Mouse (Mus musculus) ES-E14 (cell line): ENCODE results near the gene Lrmp. TPM values are rescaled to one million over a fixed set of nuclear protein-coding genes. Genes with fewer than 3 reads are reported as not detected.
"Not testable (repeated sequence)": the region's sequence is repeated elsewhere in the genome, so short reads cannot be mapped to it uniquely, and the experiment has no call there.

ENCODE experiments used
- DNase-seq: peaks from one replicate; pipeline ENCODE4 v3.0.0-alpha.2; 2013; ENCODE audit warnings: low read depth, low spot score
- H3K27ac ChIP-seq: 2 replicates; pipeline ENCODE4 v1.5.1; 2012; ENCODE audit warnings: low read depth, mild to moderate bottlenecking, low read length, moderate library complexity, mixed read lengths; ENCODE audit not compliant: poor library complexity, insufficient read depth, severe bottlenecking
- H3K36me3 ChIP-seq: 2 replicates; pipeline ENCODE4 v1.6.1; 2012; ENCODE audit warnings: mild to moderate bottlenecking, low read length, moderate library complexity, mixed read lengths; ENCODE audit not compliant: control insufficient read depth, poor library complexity, insufficient read depth, severe bottlenecking
- H3K4me1 ChIP-seq, 2 experiments: fragments of 150-350 bp in 1 of 2; sonication (generic) in 1 of 2; 2 replicates each; pipeline ENCODE4 v1.6.1; 2012; ENCODE audit warnings: low read length in 2 of 2, mild to moderate bottlenecking in 1 of 2, mixed read lengths in 1 of 2; ENCODE audit not compliant: control insufficient read depth in 2 of 2, insufficient read depth in 2 of 2, poor library complexity in 1 of 2
- H3K4me3 ChIP-seq, 2 experiments: fragments of 150-350 bp in 1 of 2; sonication (generic) in 1 of 2; 2 replicates each; pipeline ENCODE4 v1.5.1; 2012; ENCODE audit warnings: low read length in 2 of 2, low read depth in 1 of 2, mild to moderate bottlenecking in 1 of 2, mixed read lengths in 1 of 2; ENCODE audit not compliant: insufficient read depth in 1 of 2, poor library complexity in 1 of 2, severe bottlenecking in 1 of 2
- H3K9ac ChIP-seq: 2 replicates; pipeline ENCODE4 v1.6.1; 2012; ENCODE audit warnings: low read depth, mild to moderate bottlenecking, low read length, mixed read lengths; ENCODE audit not compliant: poor library complexity, insufficient read depth, severe bottlenecking
- H3K9me3 ChIP-seq: fragments of 150-350 bp; sonication (generic); 2 replicates; pipeline ENCODE4 v1.6.1; 2012; ENCODE audit warnings: low read depth, mild to moderate bottlenecking, low read length; ENCODE audit not compliant: control insufficient read depth, insufficient read depth
- CHD2 ChIP-seq: IDR thresholded peaks from 2 replicates; pipeline ENCODE4 v1.6.1; 2014; ENCODE audit warnings: mild to moderate bottlenecking, low read depth, low read length, inconsistent platforms
- HCFC1 ChIP-seq: IDR thresholded peaks from 2 replicates; pipeline ENCODE4 v1.6.1; 2012; ENCODE audit warnings: low read length, inconsistent platforms, borderline replicate concordance; ENCODE audit not compliant: insufficient read depth
- MAFK ChIP-seq: IDR thresholded peaks from 2 replicates; pipeline ENCODE4 v1.6.1; 2014; ENCODE audit warnings: mild to moderate bottlenecking, low read depth, low read length, inconsistent platforms; ENCODE audit not compliant: insufficient read depth
- ZC3H11A ChIP-seq: IDR thresholded peaks from 2 replicates; pipeline ENCODE4 v1.6.1; 2012; ENCODE audit warnings: low read depth, mild to moderate bottlenecking, inconsistent platforms, low read length, borderline replicate concordance
- ZNF384 ChIP-seq: IDR thresholded peaks from 2 replicates; pipeline ENCODE4 v1.6.1; 2012; ENCODE audit warnings: low read depth, low read length, inconsistent platforms
- in situ Hi-C, 2 experiments: fragments of 600-800 bp; cut with MboI; formaldehyde crosslinking; loops; one replicate each; pipeline ENCODE4 v1.15.1; 2025; ENCODE audit warnings: low sequenced_read_pairs in 2 of 2, inconsistent platforms in 1 of 2; ENCODE audit not compliant: unreplicated experiment in 2 of 2
- total RNA-seq: library from RNA; depleted of rRNA; stranded (reverse); fragments of 300-350 nt; gene quantifications from 2 replicates; pipeline ENCODE4 v1.2.3, GENCODE M21; 2012

Gene Lrmp
- total RNA-seq, 1 experiment = 10.4 TPM

GRCm38 (mm10) chr6:145089373-145089772 lies 26.1 kb upstream of the Lrmp start:
- no peak for DNase-seq

GRCm38 (mm10) chr6:145090201-145090863 lies 25.1 kb upstream of the Lrmp start:
- TF ChIP-seq MAFK = no peak
- TF ChIP-seq HCFC1 = no peak
- no peak for TF ChIP-seq ZNF384
- no peak for TF ChIP-seq ZC3H11A
- no peak for TF ChIP-seq CHD2
- no peaks in the 10 kb centered on the region for H3K36me3 ChIP-seq
- no peak overlapping the region for H3K9ac ChIP-seq
- no peak overlapping the region for H3K27ac ChIP-seq
- H3K9me3 ChIP-seq = no peaks in the 10 kb centered on the region
- H3K4me3 ChIP-seq = no peak overlapping the region
- DNase-seq = no peak
- in situ Hi-C loops = no loop called here
- H3K4me1 ChIP-seq = peaks cover 5 to 32% of the 10 kb centered on the region in 2 experiments; a peak in 3 of 4 replicates

More at GRCm38 (mm10) chr6:145089373-145089772, 26.1 kb upstream of the Lrmp start:
- Histone ChIP-seq H3K36me3 (no peaks in the 10 kb centered on the region), H3K9me3 (no peaks in the 10 kb centered on the region), H3K27ac (no peak overlapping the region), H3K9ac (no peak overlapping the region), H3K4me1 (peaks cover 9 to 33% of the 10 kb centered on the region in 2 experiments), H3K4me3 (no peak overlapping the region)
- TF ChIP-seq ZNF384 (no peak), CHD2 (no peak), ZC3H11A (no peak), MAFK (no peak), HCFC1 (no peak)
- in situ Hi-C loops = no loop called here

GRCm38 (mm10) chr6:145090928-145091327 lies 24.5 kb upstream of the Lrmp start:
- H3K9ac ChIP-seq = no peak overlapping the region
- in situ Hi-C loops = no loop called here
- H3K4me1 ChIP-seq = peaks cover 5 to 32% of the 10 kb centered on the region in 2 experiments; a peak in 3 of 4 replicates
- H3K27ac ChIP-seq = no peak overlapping the region
- TF ChIP-seq ZC3H11A (no peak), CHD2 (no peak), HCFC1 (no peak), ZNF384 (no peak), MAFK (no peak)
- H3K4me3 ChIP-seq = no peak overlapping the region
- H3K9me3 ChIP-seq = no peaks in the 10 kb centered on the region
- DNase-seq = no peak
- H3K36me3 ChIP-seq = no peaks in the 10 kb centered on the region

GRCm38 (mm10) chr6:145091998-145092397 lies 23.5 kb upstream of the Lrmp start:
- no peak for TF ChIP-seq ZC3H11A
- no peak for TF ChIP-seq MAFK
- TF ChIP-seq ZNF384 = no peak
- TF ChIP-seq CHD2 = no peak
- no peak for TF ChIP-seq HCFC1
- Histone ChIP-seq H3K27ac (no peak overlapping the region), H3K9ac (no peak overlapping the region), H3K4me1 (peaks cover 5 to 32% of the 10 kb centered on the region in 2 experiments; a peak in 3 of 4 replicates), H3K36me3 (no peaks in the 10 kb centered on the region), H3K9me3 (no peaks in the 10 kb centered on the region), H3K4me3 (no peak overlapping the region)
- DNase-seq = no peak
- in situ Hi-C loops = no loop called here

GRCm38 (mm10) chr6:145093038-145093622 lies 22.3 kb upstream of the Lrmp start:
- H3K4me3 ChIP-seq, H3K36me3 ChIP-seq, H3K9ac ChIP-seq, DNase-seq, in situ Hi-C loops, H3K9me3 ChIP-seq: not testable (repeated sequence)
- peaks cover 5 to 32% of the 10 kb centered on the region in 2 experiments; a peak in 3 of 4 replicates for H3K4me1 ChIP-seq
- peak overlapping the region; percentile 71; the same call in 1 of the 2 replicates for H3K27ac ChIP-seq
